Mouse (Mus musculus): ENCODE measurements around the gene Gpc6. TPM values are rescaled to one million over a fixed set of nuclear protein-coding genes. Genes with fewer than 3 reads are reported as not detected.

Gene Gpc6
- polyA plus RNA-seq, 1 experiment from 2014 or later: 31.2 TPM

- no peak overlapping the region for H3K27ac ChIP-seq (ENCODE audit: low read depth, low read length)
- peaks cover 15% of the 10 kb centered on the region for H3K4me1 ChIP-seq (ENCODE audit: control insufficient read depth, insufficient read depth, low read length)
- H3K36me3 ChIP-seq (ENCODE audit: control insufficient read depth, insufficient read depth, low read length): no peaks in the 10 kb centered on the region
- H3K9me3 ChIP-seq (ENCODE audit: control insufficient read depth, low read length): no peaks in the 10 kb centered on the region
- no peak overlapping the region for H3K4me3 ChIP-seq (ENCODE audit: low read depth, low read length)
- no peaks in the 10 kb centered on the region for H3K27me3 ChIP-seq (ENCODE audit: control insufficient read depth, insufficient read depth, low read length)
- DNase-seq (ENCODE audit: low spot score): no peak
- WGBS: 43% methylated on average over 8 of the region's 8 CpGs
- ATAC-seq (ENCODE audit: insufficient read depth, low FRiP score, low TSS enrichment): no peak
- H3K9ac ChIP-seq (ENCODE audit: low read length): no peak overlapping the region
- H3K4me2 ChIP-seq (ENCODE audit: low read depth): no peak overlapping the region
Observed at GRCm38 (mm10) chr14:117908231-117908920, 983.3 kb downstream of the Gpc6 start.

GRCm38 (mm10) chr14:117909046-117909445, 983.9 kb downstream of the Gpc6 start:
- no peak for DNase-seq (ENCODE audit: low spot score)
- Histone ChIP-seq H3K4me3 (ENCODE audit: low read depth, low read length) (no peak overlapping the region), H3K36me3 (ENCODE audit: control insufficient read depth, insufficient read depth, low read length) (no peaks in the 10 kb centered on the region), H3K9me3 (ENCODE audit: control insufficient read depth, low read length) (no peaks in the 10 kb centered on the region), H3K27ac (ENCODE audit: low read depth, low read length) (no peak overlapping the region), H3K4me2 (ENCODE audit: low read depth) (no peak overlapping the region), H3K9ac (ENCODE audit: low read length) (no peak overlapping the region), H3K4me1 (ENCODE audit: control insufficient read depth, insufficient read depth, low read length) (peaks cover 15% of the 10 kb centered on the region), H3K27me3 (ENCODE audit: control insufficient read depth, insufficient read depth, low read length) (no peaks in the 10 kb centered on the region)
- 65% methylated on average over 4 of the region's 4 CpGs for WGBS
- ATAC-seq (ENCODE audit: insufficient read depth, low FRiP score, low TSS enrichment): no peak

- no peak overlapping the region for H3K4me2 ChIP-seq (ENCODE audit: low read depth)
- no peaks in the 10 kb centered on the region for H3K9me3 ChIP-seq (ENCODE audit: control insufficient read depth, low read length)
- no peaks in the 10 kb centered on the region for H3K27me3 ChIP-seq (ENCODE audit: control insufficient read depth, insufficient read depth, low read length)
- H3K27ac ChIP-seq (ENCODE audit: low read depth, low read length): no peak overlapping the region
- 16% methylated on average over 7 of the region's 7 CpGs for WGBS
- H3K9ac ChIP-seq (ENCODE audit: low read length): no peak overlapping the region
- H3K4me3 ChIP-seq (ENCODE audit: low read depth, low read length): no peak overlapping the region
- peaks cover 13% of the 10 kb centered on the region for H3K4me1 ChIP-seq (ENCODE audit: control insufficient read depth, insufficient read depth, low read length)
- H3K36me3 ChIP-seq (ENCODE audit: control insufficient read depth, insufficient read depth, low read length): no peaks in the 10 kb centered on the region
- DNase-seq (ENCODE audit: low spot score): no peak
- no peak for ATAC-seq (ENCODE audit: insufficient read depth, low FRiP score, low TSS enrichment)
Observed at GRCm38 (mm10) chr14:117910323-117910722, 985.2 kb downstream of the Gpc6 start.

GRCm38 (mm10) chr14:117912624-117913270, 987.6 kb downstream of the Gpc6 start:
- Histone ChIP-seq H3K9me3 (ENCODE audit: control insufficient read depth, low read length) (no peaks in the 10 kb centered on the region), H3K4me3 (ENCODE audit: low read depth, low read length) (no peak overlapping the region), H3K27ac (ENCODE audit: low read depth, low read length) (no peak overlapping the region), H3K27me3 (ENCODE audit: control insufficient read depth, insufficient read depth, low read length) (no peaks in the 10 kb centered on the region), H3K4me1 (ENCODE audit: control insufficient read depth, insufficient read depth, low read length) (0 out of 2 replicates have a peak, but pooled peaks cover 2% of the 10 kb centered on the region), H3K36me3 (ENCODE audit: control insufficient read depth, insufficient read depth, low read length) (no peaks in the 10 kb centered on the region), H3K9ac (ENCODE audit: low read length) (no peak overlapping the region), H3K4me2 (ENCODE audit: low read depth) (no peak overlapping the region)
- DNase-seq (ENCODE audit: low spot score) (no peak), ATAC-seq (ENCODE audit: insufficient read depth, low FRiP score, low TSS enrichment) (no peak)
- WGBS: 90% methylated on average over 10 of the region's 10 CpGs

GRCm38 (mm10) chr14:117916577-117916976, 991.5 kb downstream of the Gpc6 start:
- Histone ChIP-seq H3K9ac (ENCODE audit: low read length) (no peak overlapping the region), H3K27ac (ENCODE audit: low read depth, low read length) (no peak overlapping the region), H3K4me3 (ENCODE audit: low read depth, low read length) (no peak overlapping the region), H3K9me3 (ENCODE audit: control insufficient read depth, low read length) (no peaks in the 10 kb centered on the region), H3K27me3 (ENCODE audit: control insufficient read depth, insufficient read depth, low read length) (no peaks in the 10 kb centered on the region), H3K36me3 (ENCODE audit: control insufficient read depth, insufficient read depth, low read length) (no peaks in the 10 kb centered on the region), H3K4me2 (ENCODE audit: low read depth) (no peak overlapping the region), H3K4me1 (ENCODE audit: control insufficient read depth, insufficient read depth, low read length) (no peaks in the 10 kb centered on the region)
- WGBS: 64% methylated on average over 8 of the region's 8 CpGs
- no peak for DNase-seq (ENCODE audit: low spot score)
- no peak for ATAC-seq (ENCODE audit: insufficient read depth, low FRiP score, low TSS enrichment)

DNA sequence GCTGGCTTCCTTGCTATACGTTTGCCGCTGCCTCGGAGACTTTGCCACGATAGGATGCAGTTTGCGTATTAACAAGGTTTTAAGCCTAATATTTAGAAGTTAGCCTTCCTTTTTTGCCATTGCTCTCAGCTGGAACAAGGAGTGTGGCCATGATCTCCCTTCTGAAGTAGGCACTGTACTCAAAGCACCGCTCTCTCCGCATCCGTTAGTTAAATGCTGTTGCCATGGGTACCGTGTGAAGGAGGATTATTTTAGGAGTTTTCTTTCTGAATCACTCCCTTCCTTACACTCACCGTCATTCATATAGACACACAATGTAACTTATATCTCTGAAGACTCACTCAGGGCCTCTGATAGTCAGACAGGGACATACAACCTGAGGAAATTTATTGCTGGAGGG, 993.6 kb downstream of the Gpc6 start:
- no peaks in the 10 kb centered on the region for H3K36me3 ChIP-seq (ENCODE audit: control insufficient read depth, insufficient read depth, low read length)
- no peak overlapping the region for H3K27ac ChIP-seq (ENCODE audit: low read depth, low read length)
- H3K9me3 ChIP-seq (ENCODE audit: control insufficient read depth, low read length): no peaks in the 10 kb centered on the region
- ATAC-seq (ENCODE audit: insufficient read depth, low FRiP score, low TSS enrichment) (no peak), DNase-seq (ENCODE audit: low spot score) (no peak)
- H3K9ac ChIP-seq (ENCODE audit: low read length): no peak overlapping the region
- no peak overlapping the region for H3K4me2 ChIP-seq (ENCODE audit: low read depth)
- H3K27me3 ChIP-seq (ENCODE audit: control insufficient read depth, insufficient read depth, low read length): no peaks in the 10 kb centered on the region
- WGBS: 92% methylated on average over 10 of the region's 10 CpGs
- no peak overlapping the region for H3K4me3 ChIP-seq (ENCODE audit: low read depth, low read length)
- H3K4me1 ChIP-seq (ENCODE audit: control insufficient read depth, insufficient read depth, low read length): no peaks in the 10 kb centered on the region

GRCm38 (mm10) chr14:117919612-117920011, 994.5 kb downstream of the Gpc6 start:
- no peaks in the 10 kb centered on the region for H3K9me3 ChIP-seq (ENCODE audit: control insufficient read depth, low read length)
- no peak overlapping the region for H3K4me3 ChIP-seq (ENCODE audit: low read depth, low read length)
- no peak for DNase-seq (ENCODE audit: low spot score)
- no peaks in the 10 kb centered on the region for H3K27me3 ChIP-seq (ENCODE audit: control insufficient read depth, insufficient read depth, low read length)
- no peak overlapping the region for H3K4me2 ChIP-seq (ENCODE audit: low read depth)
- no peaks in the 10 kb centered on the region for H3K4me1 ChIP-seq (ENCODE audit: control insufficient read depth, insufficient read depth, low read length)
- H3K36me3 ChIP-seq (ENCODE audit: control insufficient read depth, insufficient read depth, low read length): no peaks in the 10 kb centered on the region
- ATAC-seq (ENCODE audit: insufficient read depth, low FRiP score, low TSS enrichment): no peak
- H3K27ac ChIP-seq (ENCODE audit: low read depth, low read length): no peak overlapping the region
- 94% methylated on average over 5 of the region's 5 CpGs for WGBS
- H3K9ac ChIP-seq (ENCODE audit: low read length): no peak overlapping the region

- Histone ChIP-seq H3K9ac (ENCODE audit: low read length) (no peak overlapping the region), H3K9me3 (ENCODE audit: control insufficient read depth, low read length) (no peaks in the 10 kb centered on the region), H3K4me1 (ENCODE audit: control insufficient read depth, insufficient read depth, low read length) (no peaks in the 10 kb centered on the region), H3K36me3 (ENCODE audit: control insufficient read depth, insufficient read depth, low read length) (no peaks in the 10 kb centered on the region), H3K4me3 (ENCODE audit: low read depth, low read length) (no peak overlapping the region), H3K27me3 (ENCODE audit: control insufficient read depth, insufficient read depth, low read length) (no peaks in the 10 kb centered on the region), H3K4me2 (ENCODE audit: low read depth) (no peak overlapping the region), H3K27ac (ENCODE audit: low read depth, low read length) (no peak overlapping the region)
- ATAC-seq (ENCODE audit: insufficient read depth, low FRiP score, low TSS enrichment): no peak
- WGBS: 55% methylated on average over 18 of the region's 18 CpGs
- DNase-seq (ENCODE audit: low spot score): no peak
Observed at GRCm38 (mm10) chr14:117921393-117922014, 996.4 kb downstream of the Gpc6 start.

DNA sequence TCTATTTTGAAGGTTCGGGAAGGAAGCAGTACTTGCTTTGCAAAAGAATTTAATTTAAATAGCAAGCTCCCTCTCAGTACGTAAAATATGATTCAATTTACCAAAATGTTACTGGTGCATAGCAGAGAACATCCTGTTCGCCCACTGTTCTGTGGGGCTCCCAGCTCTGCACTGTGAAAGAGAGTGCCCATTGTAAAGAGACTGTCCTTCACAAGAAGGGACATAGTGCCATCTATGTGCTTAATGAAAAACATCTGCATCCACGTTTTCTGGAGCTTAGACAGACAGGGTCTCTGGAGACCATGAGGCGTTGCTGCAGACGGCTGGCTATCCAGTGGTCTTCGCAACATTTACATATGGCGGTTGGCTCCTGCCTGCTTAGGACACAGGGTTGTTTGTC, 998.6 kb downstream of the Gpc6 start:
- Histone ChIP-seq H3K4me2 (ENCODE audit: low read depth) (no peak overlapping the region), H3K27me3 (ENCODE audit: control insufficient read depth, insufficient read depth, low read length) (no peaks in the 10 kb centered on the region), H3K27ac (ENCODE audit: low read depth, low read length) (no peak overlapping the region), H3K9me3 (ENCODE audit: control insufficient read depth, low read length) (no peaks in the 10 kb centered on the region), H3K36me3 (ENCODE audit: control insufficient read depth, insufficient read depth, low read length) (no peaks in the 10 kb centered on the region), H3K4me3 (ENCODE audit: low read depth, low read length) (no peak overlapping the region), H3K9ac (ENCODE audit: low read length) (no peak overlapping the region), H3K4me1 (ENCODE audit: control insufficient read depth, insufficient read depth, low read length) (no peaks in the 10 kb centered on the region)
- no peak for DNase-seq (ENCODE audit: low spot score)
- ATAC-seq (ENCODE audit: insufficient read depth, low FRiP score, low TSS enrichment): no peak
- WGBS: 60% methylated on average over 8 of the region's 8 CpGs
